Mouse (Mus musculus): ENCODE data around the gene Arhgap33.
A peak's percentile ranks its signal among the peaks of the same experiment; 100 is the strongest.
"Not testable (repeated sequence)": the region's sequence is repeated elsewhere in the genome, so short reads cannot be mapped to it uniquely, and the experiment has no call there.

Arhgap33 gene

GRCm38 (mm10) chr7:30552102-30553020, 17.5 kb upstream of the Arhgap33 start, which contains the start of the genes Hspb6 and Proser3:
Gene Hspb6, plus strand, starts transcription at chr7:30552178.
Gene Proser3, minus strand, starts transcription at chr7:30552299.
- DNase-seq = peak; percentile 98 to 99

- DNase-seq = peak in 1 of 2 experiments; percentile 56
Measured at GRCm38 (mm10) chr7:30551445-30552101, 16.7 kb upstream of the Arhgap33 start.

- no peak for DNase-seq
Measured at GRCm38 (mm10) chr7:30550603-30551002, 15.7 kb upstream of the Arhgap33 start.

GRCm38 (mm10) chr7:30549880-30550279, 15.0 kb upstream of the Arhgap33 start:
- no peak for DNase-seq

GRCm38 (mm10) chr7:30544327-30544726, 9.5 kb upstream of the Arhgap33 start:
- no peak for DNase-seq

GRCm38 (mm10) chr7:30540572-30540971, 5.7 kb upstream of the Arhgap33 start:
- DNase-seq = no peak

- DNase-seq = peak in 1 of 2 experiments; percentile 32
Measured at GRCm38 (mm10) chr7:30533941-30534632, 773 bp downstream of the Arhgap33 start.

GRCm38 (mm10) chr7:30532931-30533330, 1.9 kb downstream of the Arhgap33 start:
- peak; percentile 76 to 90 for DNase-seq

GRCm38 (mm10) chr7:30531291-30531815, 3.5 kb downstream of the Arhgap33 start:
- no peak for DNase-seq

- no peak for DNase-seq
Measured at GRCm38 (mm10) chr7:30526981-30527380, 7.9 kb downstream of the Arhgap33 start.

- DNase-seq = no peak
Measured at GRCm38 (mm10) chr7:30526399-30526798, 8.5 kb downstream of the Arhgap33 start.

- DNase-seq = no peak
Measured at GRCm38 (mm10) chr7:30525954-30526353, 8.9 kb downstream of the Arhgap33 start.

- DNase-seq = no peak
Measured at GRCm38 (mm10) chr7:30524487-30524886, 10.4 kb downstream of the Arhgap33 start.

- no peak for DNase-seq
Measured at GRCm38 (mm10) chr7:30522871-30523270, 12.0 kb downstream of the Arhgap33 start.

GRCm38 (mm10) chr7:30520856-30521255, 14.0 kb downstream of the Arhgap33 start:
- DNase-seq = no peak

GRCm38 (mm10) chr7:30520396-30520795, 14.5 kb downstream of the Arhgap33 start:
- peak; percentile 48 to 72 for DNase-seq

- DNase-seq = no peak
Measured at GRCm38 (mm10) chr7:30518325-30518724, 16.5 kb downstream of the Arhgap33 start.

GRCm38 (mm10) chr7:30515003-30515760, 19.7 kb downstream of the Arhgap33 start:
- DNase-seq = peak; percentile 36 to 64

- no peak for DNase-seq
Measured at GRCm38 (mm10) chr7:30508061-30508460, 26.8 kb downstream of the Arhgap33 start.

GRCm38 (mm10) chr7:30501159-30501558, 33.7 kb downstream of the Arhgap33 start:
- not testable (repeated sequence) for DNase-seq

GRCm38 (mm10) chr7:30495506-30496042, 39.3 kb downstream of the Arhgap33 start:
- DNase-seq = peak; percentile 49 to 78

Data from kidney, postnatal 25 days (tissue).